ENCODE assay signal across 18 mouse cellular contexts in the genomic region with DNA sequence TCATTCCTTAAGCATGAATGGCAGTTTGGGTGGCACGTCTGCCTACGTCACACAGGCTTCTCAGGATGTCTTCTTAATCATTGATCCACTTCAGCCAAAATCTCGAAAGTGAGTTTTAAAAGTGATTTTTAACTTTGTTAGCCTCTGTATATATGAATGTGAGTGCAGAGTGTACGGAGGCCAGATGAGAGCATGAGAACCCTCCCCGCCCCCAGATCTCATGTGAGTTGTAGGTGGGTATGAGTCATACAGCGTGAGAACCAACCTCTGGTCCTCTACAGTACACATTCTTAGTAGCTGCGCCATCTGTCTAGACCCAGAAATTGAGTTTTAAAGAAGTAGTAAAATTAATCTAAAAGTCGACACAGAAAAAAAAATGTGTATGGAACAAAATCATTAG.
A peak's percentile ranks its signal among the peaks of the same experiment; 100 is the strongest.
DNase-seq lines count a peak whose midpoint lies in the region; ATAC-seq and TF ChIP-seq lines count a peak whose summit lies in the region.
"Had no signal": no experiment of that assay in that cellular context is flagged by ENCODE, and none has a peak within 500 bp of the region (broad histone marks: within the 10 kb centered on the region; RNA-seq: fewer than 3 reads in every experiment).

No protein-coding gene starts in this region.

- H3K36me3 ChIP-seq in lung, postnatal 0 days (ENCODE audit: insufficient read depth, low read length) = no peaks in the 10 kb centered on the region
- H3K36me3 ChIP-seq in liver, embryonic 11.5 days (ENCODE audit: control insufficient read depth, insufficient read depth, low read length) = no peaks in the 10 kb centered on the region
- H3K36me3 ChIP-seq: embryonic facial prominence, embryonic 15.5 days; forebrain, embryonic 12.5 days had no signal

- intact Hi-C loops in left cerebral cortex, postnatal 25 days (cut with DNase I) = loop anchor here (5.0 kb wide), 1 partner anchor 104 kb away; no protein-coding TSS in a partner anchor

- DNase-seq in lung, postnatal 0 days (ENCODE audit: low spot score) = no peak
- no peak for DNase-seq in lung, postnatal 10 days
- peak; percentile 88 for DNase-seq in brain, adult 2 months (ENCODE audit: low read depth, low spot score)
- DNase-seq in left cerebral cortex, postnatal 25 days (ENCODE audit: low spot score in 2 of 2) = peak; percentile 56 to 87
- no peak for DNase-seq in liver, embryonic 11.5 days (ENCODE audit: low spot score)
- no peak for DNase-seq in thymus, postnatal 25 days
- no peak for DNase-seq in kidney, adult 9 months
- DNase-seq: adrenal gland, postnatal 25 days; cerebellum, adult 9-10 months; embryo, embryonic 11 days; heart, postnatal 4 days; lung, postnatal 36 days; thymus, postnatal 14 days had no signal

- H3K9ac ChIP-seq in lung, postnatal 0 days (replicated peaks; ENCODE audit: low read depth) = no peak overlapping the region
- H3K9ac ChIP-seq in liver, embryonic 11.5 days (ENCODE audit: low read depth, low read length) = no peak overlapping the region
- H3K9ac ChIP-seq: embryonic facial prominence, embryonic 15.5 days; forebrain, embryonic 12.5 days had no signal

- H3K4me1 ChIP-seq in lung, postnatal 0 days (ENCODE audit: insufficient read depth, low read depth, low read length) = no peaks in the 10 kb centered on the region
- H3K4me1 ChIP-seq in liver, embryonic 11.5 days (replicated peaks; ENCODE audit: control insufficient read depth, insufficient read depth, low read length) = no peaks in the 10 kb centered on the region
- H3K4me1 ChIP-seq: embryonic facial prominence, embryonic 15.5 days; forebrain, embryonic 12.5 days had no signal

- no peak for TF ChIP-seq CTCF in lung, postnatal 0 days (IDR thresholded peaks at IDR 0.05)

- H3K4me3 ChIP-seq in lung, postnatal 0 days (ENCODE audit: low read depth, low read length) = no peak overlapping the region
- no peak overlapping the region for H3K4me3 ChIP-seq in liver, embryonic 11.5 days (ENCODE audit: low read depth, low read length)
- H3K4me3 ChIP-seq: embryonic facial prominence, embryonic 15.5 days; forebrain, embryonic 12.5 days had no signal

- H3K4me2 ChIP-seq in lung, postnatal 0 days (replicated peaks; ENCODE audit: low read depth, low read length) = no peak overlapping the region
- H3K4me2 ChIP-seq in liver, embryonic 11.5 days = no peak overlapping the region
- H3K4me2 ChIP-seq: embryonic facial prominence, embryonic 15.5 days; forebrain, embryonic 12.5 days had no signal

- peak; percentile 48; the same call in 1 of the 2 replicates for ATAC-seq in lung, postnatal 0 days
- ATAC-seq in liver, embryonic 11.5 days (replicated peaks; ENCODE audit: low FRiP score) = no peak
- ATAC-seq: hindbrain, embryonic 16.5 days; intestine, postnatal 0 days had no signal

- H3K27ac ChIP-seq in lung, postnatal 0 days (ENCODE audit: low read length) = no peak overlapping the region
- no peak overlapping the region for H3K27ac ChIP-seq in liver, embryonic 11.5 days (ENCODE audit: low read depth, low read length)
- H3K27ac ChIP-seq: embryonic facial prominence, embryonic 15.5 days; forebrain, embryonic 12.5 days; kidney, postnatal 0 days had no signal

- H3K9me3 ChIP-seq in lung, postnatal 0 days (ENCODE audit: low read length) = no peaks in the 10 kb centered on the region
- no peaks in the 10 kb centered on the region for H3K9me3 ChIP-seq in liver, embryonic 11.5 days (ENCODE audit: control insufficient read depth, low read length)
- H3K9me3 ChIP-seq: embryonic facial prominence, embryonic 15.5 days; forebrain, embryonic 12.5 days had no signal

- TF ChIP-seq EP300 in lung, postnatal 0 days (IDR thresholded peaks at IDR 0.05) = no peak

- 64% methylated on average over 8 of the region's 8 CpGs for WGBS in lung, postnatal 0 days
- 78% methylated on average over 8 of the region's 8 CpGs for WGBS in liver, embryonic 11.5 days

- H3K27me3 ChIP-seq in lung, postnatal 0 days (replicated peaks; ENCODE audit: insufficient read depth, low read length) = no peaks in the 10 kb centered on the region
- H3K27me3 ChIP-seq in liver, embryonic 11.5 days (replicated peaks; ENCODE audit: control insufficient read depth, insufficient read depth, low read length) = no peaks in the 10 kb centered on the region
- H3K27me3 ChIP-seq: embryonic facial prominence, embryonic 15.5 days; forebrain, embryonic 12.5 days had no signal

Comparison
In these comparisons a context has a peak if more than half of its experiments do, and no peak if none do; other contexts are left out.
1. DNase-seq: peak in brain, adult 2 months (single experiment) and left cerebral cortex, postnatal 25 days (2 of 2); none in lung, postnatal 0 days (single experiment), lung, postnatal 10 days (single experiment), liver, embryonic 11.5 days (single experiment), thymus, postnatal 25 days (single experiment) and kidney, adult 9 months (single experiment).